Mouse (Mus musculus) neural tube, embryonic 15.5 days (tissue): Measurements from ENCODE around the gene Shroom1. TPM values are rescaled to one million over a fixed set of nuclear protein-coding genes. Genes with fewer than 3 reads are reported as not detected.

ENCODE experiments used
- ATAC-seq: fragments of 200-750 bp; cut with Nextera tagmentation; 2 replicates; pipeline ENCODE4 v1.8.0; 2017; ENCODE audit warnings: mild to moderate bottlenecking, moderate TSS enrichment, moderate library complexity; ENCODE audit not compliant: low FRiP score
- H3K27ac ChIP-seq: fragments of 300-500 bp; sonication (generic); replicated peaks from 2 replicates; pipeline ENCODE4 v1.5.1; 2015; ENCODE audit warnings: mild to moderate bottlenecking, inconsistent platforms
- H3K27me3 ChIP-seq: fragments of 300-500 bp; sonication (generic); replicated peaks from 2 replicates; pipeline ENCODE4 v1.6.1; 2015; ENCODE audit warnings: inconsistent platforms
- H3K36me3 ChIP-seq: fragments of 300-500 bp; sonication (generic); 2 replicates; pipeline ENCODE4 v1.6.1; 2015; ENCODE audit warnings: inconsistent platforms
- H3K4me1 ChIP-seq: fragments of 300-500 bp; sonication (generic); 2 replicates; pipeline ENCODE4 v1.6.1; 2015; ENCODE audit warnings: inconsistent platforms
- H3K4me2 ChIP-seq: fragments of 300-500 bp; sonication (generic); 2 replicates; pipeline ENCODE4 v1.6.1; 2015; ENCODE audit warnings: inconsistent platforms, mild to moderate bottlenecking, moderate library complexity
- H3K4me3 ChIP-seq: fragments of 300-500 bp; sonication (generic); replicated peaks from 2 replicates; pipeline ENCODE4 v1.5.1; 2015; ENCODE audit warnings: mild to moderate bottlenecking, inconsistent platforms
- H3K9ac ChIP-seq: fragments of 300-500 bp; sonication (generic); replicated peaks from 2 replicates; pipeline ENCODE4 v1.6.1; 2015; ENCODE audit warnings: mild to moderate bottlenecking, inconsistent platforms
- H3K9me3 ChIP-seq: fragments of 300-500 bp; sonication (generic); replicated peaks from 2 replicates; pipeline ENCODE4 v1.6.1; 2016; ENCODE audit warnings: inconsistent platforms
- WGBS: fragments of 180-500 bp; shearing (Covaris S2); methylation state at CpG from one replicate; pipeline ENCODE4 v1.1.7; 2015; ENCODE audit warnings: mixed read lengths; 5-methylcytosine and 5-hydroxymethylcytosine counted together
- polyA plus RNA-seq: library from polyadenylated mRNA; unstranded; fragments of >200 nt; fragmentation: Nextera tagmentation; extraction: Ambion mirVana; gene quantifications from 2 replicates; pipeline ENCODE4 v1.2.1, GENCODE M21; 2015

Gene Shroom1
- polyA plus RNA-seq, 1 experiment from 2014 or later: 4.1 TPM

DNA sequence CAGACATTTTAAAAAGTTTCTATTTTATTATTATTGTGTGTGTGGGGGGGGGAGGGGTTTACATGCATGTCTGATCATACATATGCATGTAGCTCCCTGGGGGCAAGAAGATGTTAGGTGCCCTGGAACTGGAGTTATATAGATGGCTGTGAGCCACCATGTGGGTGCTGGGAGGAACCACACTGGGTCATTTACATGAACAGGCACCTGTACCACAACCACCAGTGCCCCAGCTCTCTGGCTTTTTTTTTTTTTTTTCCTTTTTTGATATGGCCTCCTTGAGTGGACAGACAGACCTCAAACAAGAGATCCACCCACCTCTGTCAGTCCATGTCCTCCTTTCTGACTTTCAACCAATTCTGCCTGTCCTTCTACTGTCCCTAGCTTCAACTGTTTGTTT is 27.8 kb upstream of the Shroom1 start:
- Histone ChIP-seq H3K27ac (no peak overlapping the region), H3K27me3 (no peaks in the 10 kb centered on the region), H3K9ac (no peak overlapping the region), H3K36me3 (peaks cover 20% of the 10 kb centered on the region), H3K4me3 (no peak overlapping the region), H3K4me1 (peaks cover 16% of the 10 kb centered on the region), H3K9me3 (no peaks in the 10 kb centered on the region), H3K4me2 (peak overlapping the region; percentile 85)
- ATAC-seq: no peak

DNA sequence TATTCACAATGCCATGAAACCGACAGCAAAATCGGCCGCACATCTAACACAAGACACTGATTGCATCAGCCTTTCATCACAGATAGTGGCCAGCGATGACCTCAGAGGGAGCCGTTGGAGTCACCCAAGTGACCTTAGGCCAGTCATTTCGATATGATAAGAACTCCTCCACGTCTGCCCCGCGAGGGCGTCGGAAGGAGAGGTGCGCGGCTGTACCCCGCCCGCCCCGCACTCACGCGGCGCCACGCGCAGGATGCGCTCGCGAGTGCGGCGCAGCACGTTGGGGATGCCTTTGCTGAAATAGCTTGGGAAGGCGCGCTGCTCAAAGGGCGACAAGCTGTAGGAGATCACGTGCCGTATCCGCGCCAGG is 26.7 kb upstream of the Shroom1 start:
- Histone ChIP-seq H3K27me3 (no peaks in the 10 kb centered on the region), H3K9ac (peak overlapping the region; percentile 82), H3K4me3 (peak overlapping the region; percentile 74), H3K4me1 (peaks cover 16% of the 10 kb centered on the region), H3K4me2 (peak overlapping the region; percentile 85), H3K36me3 (peaks cover 20% of the 10 kb centered on the region), H3K9me3 (no peaks in the 10 kb centered on the region), H3K27ac (peak overlapping the region; percentile 88)
- under 1% methylated on average over 34 of the region's 34 CpGs for WGBS
- peak; percentile 58 for ATAC-seq

DNA sequence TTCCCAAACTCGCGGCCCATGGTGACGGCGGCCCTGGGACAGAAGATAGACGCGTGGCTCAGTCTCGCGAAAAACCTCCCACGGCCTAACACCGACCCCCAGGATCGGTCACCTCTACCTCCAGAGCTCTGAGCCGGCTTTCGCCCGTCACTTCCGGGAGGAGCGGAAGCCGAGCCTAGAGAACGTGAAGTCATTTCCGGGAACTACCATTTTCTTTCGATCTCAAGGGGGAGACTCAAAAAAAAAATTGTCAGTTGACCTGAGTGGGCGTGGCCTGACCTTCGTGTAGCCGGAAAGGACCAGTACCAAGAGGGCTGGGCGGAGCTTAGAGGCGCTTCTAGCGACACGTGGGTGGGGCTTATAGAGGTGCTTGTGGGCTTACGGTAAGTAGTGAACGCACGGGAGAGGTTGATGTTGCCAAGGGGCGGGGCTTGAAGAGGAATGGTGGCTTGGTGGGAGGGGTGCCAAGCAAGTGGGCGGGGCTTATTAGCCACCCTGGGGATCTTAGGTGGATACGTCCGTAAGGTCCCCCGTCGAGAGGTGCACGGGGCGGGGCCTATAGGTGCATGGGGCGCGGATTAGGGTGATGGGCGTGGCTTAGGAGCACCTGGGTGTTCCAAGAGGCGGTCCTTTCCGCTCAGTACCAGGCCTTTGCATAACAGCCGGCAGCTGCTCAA is 26.2 kb upstream of the Shroom1 start, which contains the start of the genes Uqcrq and Gdf9:
TSS of gene Uqcrq (minus strand) at position 162 of the 677 bp plus-strand sequence.
TSS of gene Gdf9 (plus strand) at position 354 of the 677 bp plus-strand sequence.
- Histone ChIP-seq H3K9ac (peak within 1 kb of the TSS; percentile 82), H3K4me1 (peaks cover 16% of the 10 kb centered on the region), H3K27me3 (no peaks in the 10 kb centered on the region), H3K4me3 (peak within 1 kb of the TSS; percentile 74), H3K4me2 (peak within 1 kb of the TSS; percentile 85), H3K36me3 (peaks cover 20% of the 10 kb centered on the region), H3K27ac (peak within 1 kb of the TSS; percentile 88), H3K9me3 (no peaks in the 10 kb centered on the region)
- under 1% methylated on average over 44 of the region's 44 CpGs for whole genome bisulfite sequencing
- peak; percentile 97 for ATAC-seq

DNA sequence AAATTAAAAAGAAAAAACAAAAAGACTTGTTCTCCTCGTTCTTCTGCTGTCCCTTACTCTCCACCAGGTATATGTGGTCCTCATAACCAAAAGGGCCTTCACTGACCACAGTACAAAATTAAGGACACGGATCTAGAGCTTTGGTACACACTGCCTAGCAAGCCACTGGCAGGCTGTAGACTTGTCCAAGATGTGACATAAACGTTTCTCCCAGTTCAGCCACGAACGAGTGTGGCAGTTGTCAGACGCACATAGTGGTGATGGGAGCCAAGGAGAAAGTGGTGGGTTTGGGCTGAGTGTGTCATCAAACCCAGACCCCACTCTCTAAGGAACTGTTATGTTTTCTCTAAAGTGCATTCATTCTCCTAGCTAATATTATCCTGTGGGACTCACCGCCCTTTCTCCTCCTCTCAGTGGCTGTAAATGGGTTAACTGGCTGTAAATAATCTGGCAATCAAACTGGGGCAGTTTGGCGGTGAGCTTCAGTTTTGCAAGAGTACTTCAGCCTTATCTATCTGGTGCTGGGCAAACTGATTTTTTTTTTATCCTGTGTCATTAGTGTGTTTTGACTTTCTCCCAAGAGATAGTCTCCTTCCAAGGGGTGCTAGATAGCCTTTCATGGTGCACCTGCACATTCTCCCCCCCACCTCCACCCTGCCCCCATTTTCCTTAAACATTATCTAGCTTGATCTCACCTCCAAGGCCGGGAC is 25.5 kb upstream of the Shroom1 start:
- peak; percentile 39; the same call in 1 of the 2 replicates for ATAC-seq
- peaks cover 16% of the 10 kb centered on the region for H3K4me1 ChIP-seq
- peak overlapping the region; percentile 85 for H3K4me2 ChIP-seq
- peaks cover 20% of the 10 kb centered on the region for H3K36me3 ChIP-seq
- H3K4me3 ChIP-seq: peak overlapping the region; percentile 74
- H3K27ac ChIP-seq: peak overlapping the region; percentile 88
- H3K27me3 ChIP-seq: no peaks in the 10 kb centered on the region
- 12% methylated on average over 9 of the region's 9 CpGs for WGBS
- no peaks in the 10 kb centered on the region for H3K9me3 ChIP-seq
- H3K9ac ChIP-seq: peak overlapping the region; percentile 82

DNA sequence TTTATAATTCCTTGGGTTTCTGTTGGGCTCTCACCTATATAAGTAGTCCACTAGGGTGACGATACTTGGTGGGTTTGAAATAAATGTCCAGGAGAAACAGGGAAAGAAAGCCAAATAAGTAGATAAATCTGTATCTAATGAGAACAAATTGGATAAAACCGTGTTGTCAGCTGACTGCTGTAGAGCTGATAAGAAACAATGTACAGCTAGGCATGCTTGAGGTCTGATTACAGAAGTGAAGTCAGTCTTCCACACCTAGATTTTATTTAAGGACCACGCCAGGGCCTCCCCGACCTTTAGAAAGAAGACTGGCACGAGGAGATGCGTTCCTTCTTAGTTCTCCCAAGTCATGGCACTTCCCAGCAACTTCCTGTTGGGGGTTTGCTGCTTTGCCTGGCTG is 23.9 kb upstream of the Shroom1 start:
- Histone ChIP-seq H3K36me3 (peaks cover 10% of the 10 kb centered on the region), H3K9me3 (no peaks in the 10 kb centered on the region), H3K4me1 (peaks cover 16% of the 10 kb centered on the region), H3K4me2 (no peak overlapping the region), H3K4me3 (no peak overlapping the region), H3K27me3 (no peaks in the 10 kb centered on the region), H3K27ac (no peak overlapping the region), H3K9ac (no peak overlapping the region)
- ATAC-seq: no peak
- WGBS: 77% methylated on average over 6 of the region's 6 CpGs

DNA sequence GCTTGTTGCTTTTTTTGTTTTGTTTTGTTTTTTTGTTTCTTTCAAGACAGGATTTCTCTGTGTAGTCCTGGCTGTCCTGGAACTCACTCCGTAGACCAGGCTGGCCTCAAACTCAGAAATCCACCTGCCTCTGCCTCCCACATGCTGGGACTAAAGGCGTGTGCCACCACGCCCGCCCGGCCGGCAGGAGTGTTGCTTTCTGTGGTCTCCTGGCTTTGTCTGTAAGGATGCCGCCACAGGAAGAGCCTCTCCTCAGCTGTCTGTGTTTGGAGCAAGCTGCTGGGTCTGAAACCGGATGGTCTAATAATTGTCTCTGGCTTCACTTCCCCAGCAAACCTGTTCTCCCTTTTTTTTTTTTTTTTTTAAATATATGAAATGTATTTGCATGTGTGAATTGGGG is 21.5 kb upstream of the Shroom1 start:
- no peak overlapping the region for H3K4me3 ChIP-seq
- no peak overlapping the region for H3K9ac ChIP-seq
- H3K4me1 ChIP-seq: peaks cover 6% of the 10 kb centered on the region
- no peak overlapping the region for H3K27ac ChIP-seq
- H3K27me3 ChIP-seq: no peaks in the 10 kb centered on the region
- 84% methylated on average over 8 of the region's 8 CpGs for WGBS
- H3K36me3 ChIP-seq: no peaks in the 10 kb centered on the region
- H3K9me3 ChIP-seq: no peaks in the 10 kb centered on the region
- no peak for ATAC-seq
- no peak overlapping the region for H3K4me2 ChIP-seq

DNA sequence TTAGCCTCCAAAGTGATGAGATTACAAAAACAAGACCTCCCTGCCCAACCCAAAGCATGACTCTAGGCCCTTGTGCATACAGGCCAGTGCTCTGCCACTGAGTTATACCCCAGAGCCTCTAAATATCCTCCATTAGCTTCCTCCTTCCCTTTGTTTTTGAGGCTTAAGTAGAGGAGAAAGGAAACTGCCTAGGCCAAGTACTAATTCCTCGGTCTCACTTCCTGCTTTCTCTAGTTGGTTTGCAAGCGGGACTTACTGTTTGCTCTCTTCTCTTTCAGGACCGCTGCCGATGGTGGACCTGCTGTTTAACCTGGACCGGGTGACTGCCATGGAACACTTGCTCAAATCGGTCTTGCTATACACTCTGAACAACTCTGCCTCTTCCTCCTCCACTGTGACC is 20.7 kb upstream of the Shroom1 start:
- Histone ChIP-seq H3K4me2 (no peak overlapping the region), H3K4me1 (peaks cover 4% of the 10 kb centered on the region), H3K4me3 (no peak overlapping the region), H3K9ac (no peak overlapping the region), H3K36me3 (no peaks in the 10 kb centered on the region), H3K27me3 (no peaks in the 10 kb centered on the region), H3K27ac (no peak overlapping the region), H3K9me3 (no peaks in the 10 kb centered on the region)
- ATAC-seq: no peak
- WGBS: 97% methylated on average over 6 of the region's 6 CpGs

DNA sequence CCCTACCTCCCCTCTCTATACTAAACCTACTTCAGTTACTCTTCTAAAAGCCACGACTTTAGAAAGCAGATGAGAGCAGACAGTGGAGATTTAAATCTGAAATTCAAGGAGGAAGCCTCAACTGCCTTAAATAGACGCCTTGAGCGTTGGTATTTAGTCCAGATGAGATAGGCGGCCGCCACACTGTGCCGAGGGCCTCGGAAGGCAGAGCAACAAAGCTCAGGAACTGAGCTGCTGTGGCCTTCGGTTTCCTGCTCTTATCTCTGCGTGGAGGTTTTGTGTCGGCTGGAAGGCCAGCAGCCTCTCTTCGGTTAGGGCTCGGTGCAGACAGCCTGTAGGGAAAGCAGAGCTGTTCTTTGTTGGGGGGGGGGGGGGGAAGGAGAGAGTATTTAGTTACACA is 15.1 kb upstream of the Shroom1 start:
- Histone ChIP-seq H3K4me3 (no peak overlapping the region), H3K36me3 (no peaks in the 10 kb centered on the region), H3K4me2 (no peak overlapping the region), H3K27me3 (no peaks in the 10 kb centered on the region), H3K27ac (no peak overlapping the region), H3K9ac (no peak overlapping the region), H3K9me3 (no peaks in the 10 kb centered on the region), H3K4me1 (no peaks in the 10 kb centered on the region)
- 62% methylated on average over 12 of the region's 12 CpGs for WGBS
- ATAC-seq: no peak

DNA sequence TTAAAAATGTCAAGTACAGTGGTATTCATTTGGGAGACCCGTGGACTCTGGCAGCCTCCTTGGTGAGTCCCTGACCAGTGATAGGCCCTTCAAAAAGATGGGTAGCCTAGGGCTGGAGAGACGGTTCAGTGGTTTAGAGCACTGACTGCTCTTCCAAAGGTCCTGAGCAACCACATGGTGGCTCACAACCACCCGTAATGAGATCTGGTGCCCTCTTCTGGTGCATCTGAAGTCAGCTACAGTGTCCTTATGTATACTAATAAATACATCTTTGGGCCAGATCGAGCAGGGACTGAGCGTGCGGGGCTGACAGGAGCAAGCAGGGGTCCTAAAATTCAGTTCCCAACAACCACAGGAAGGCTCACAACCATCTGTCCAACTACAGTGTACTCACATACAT is 13.1 kb upstream of the Shroom1 start:
- no peak overlapping the region for H3K27ac ChIP-seq
- 43% methylated on average over 6 of the region's 6 CpGs for WGBS
- no peaks in the 10 kb centered on the region for H3K36me3 ChIP-seq
- no peaks in the 10 kb centered on the region for H3K9me3 ChIP-seq
- no peak overlapping the region for H3K9ac ChIP-seq
- no peaks in the 10 kb centered on the region for H3K27me3 ChIP-seq
- no peak overlapping the region for H3K4me2 ChIP-seq
- no peaks in the 10 kb centered on the region for H3K4me1 ChIP-seq
- no peak overlapping the region for H3K4me3 ChIP-seq
- no peak for ATAC-seq

DNA sequence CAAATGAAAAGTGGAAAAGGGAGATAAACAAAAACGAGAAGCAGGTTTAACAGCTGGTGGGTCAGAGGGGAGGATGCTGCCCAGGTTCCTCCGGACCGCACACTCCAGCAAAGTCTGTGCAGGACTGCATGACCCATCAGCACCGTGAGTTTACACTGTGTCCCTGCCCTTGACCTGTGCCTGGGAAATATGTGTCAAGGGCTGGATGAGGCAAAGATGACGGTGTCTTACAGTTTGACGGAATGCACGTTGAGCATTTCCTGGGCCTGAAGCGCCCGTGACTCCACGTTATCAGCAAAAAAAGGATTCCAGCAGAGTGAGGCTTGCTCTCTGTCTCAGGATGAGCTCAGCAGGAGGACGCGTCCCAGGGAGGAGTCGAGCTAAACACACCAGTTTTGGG is 11.4 kb upstream of the Shroom1 start:
- Histone ChIP-seq H3K4me3 (no peak overlapping the region), H3K36me3 (no peaks in the 10 kb centered on the region), H3K27ac (no peak overlapping the region), H3K4me2 (no peak overlapping the region), H3K4me1 (no peaks in the 10 kb centered on the region), H3K27me3 (no peaks in the 10 kb centered on the region), H3K9ac (no peak overlapping the region), H3K9me3 (no peaks in the 10 kb centered on the region)
- ATAC-seq: no peak
- WGBS: 67% methylated on average over 13 of the region's 13 CpGs

DNA sequence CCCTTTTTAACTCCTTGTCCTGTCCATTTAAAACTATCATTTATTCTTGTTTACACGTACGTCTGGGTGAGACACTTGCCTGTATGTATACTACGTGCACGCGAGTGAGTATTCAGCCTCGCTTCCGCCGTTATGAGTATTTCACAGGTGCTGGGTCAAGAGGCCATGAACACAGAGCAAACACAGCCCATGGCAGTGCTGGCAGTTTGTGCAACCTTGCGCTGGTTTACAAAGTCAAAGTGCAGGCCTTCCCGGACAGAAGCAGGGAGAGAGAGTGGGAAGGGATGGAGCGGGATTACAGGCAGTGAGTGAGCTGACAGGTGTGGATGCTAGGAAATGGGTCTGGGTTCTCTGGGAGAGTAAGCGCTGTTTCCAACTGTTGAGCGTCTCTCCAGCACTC is 10.8 kb upstream of the Shroom1 start:
- no peak overlapping the region for H3K9ac ChIP-seq
- H3K4me2 ChIP-seq: no peak overlapping the region
- no peaks in the 10 kb centered on the region for H3K36me3 ChIP-seq
- 88% methylated on average over 13 of the region's 13 CpGs for WGBS
- H3K4me1 ChIP-seq: no peaks in the 10 kb centered on the region
- H3K27ac ChIP-seq: no peak overlapping the region
- H3K4me3 ChIP-seq: no peak overlapping the region
- H3K27me3 ChIP-seq: no peaks in the 10 kb centered on the region
- H3K9me3 ChIP-seq: no peaks in the 10 kb centered on the region
- ATAC-seq: no peak

DNA sequence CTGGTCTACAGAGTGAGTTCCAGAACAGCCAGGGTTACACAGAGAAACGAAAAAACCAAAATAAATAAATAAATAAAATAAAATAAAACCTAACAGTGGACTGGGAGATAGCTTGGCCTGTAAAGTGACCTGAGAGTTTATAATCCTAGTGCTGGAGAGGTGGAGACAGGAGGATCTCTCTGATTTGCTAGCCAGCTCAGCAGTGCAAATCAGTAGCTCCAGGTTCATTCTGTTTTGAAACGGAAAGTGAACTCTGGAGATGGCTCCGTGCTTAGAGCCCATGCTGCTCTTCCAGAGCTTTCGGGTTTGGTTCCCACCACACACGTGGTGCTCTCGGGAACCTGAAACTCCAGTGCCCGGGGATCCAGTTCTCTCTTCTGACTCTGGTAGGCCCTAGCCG is 9.0 kb upstream of the Shroom1 start:
- no peaks in the 10 kb centered on the region for H3K36me3 ChIP-seq
- no peak overlapping the region for H3K9ac ChIP-seq
- H3K4me3 ChIP-seq: no peak overlapping the region
- H3K4me2 ChIP-seq: no peak overlapping the region
- no peaks in the 10 kb centered on the region for H3K4me1 ChIP-seq
- 90% methylated on average over 8 of the region's 8 CpGs for WGBS
- ATAC-seq: no peak
- H3K27ac ChIP-seq: no peak overlapping the region
- no peaks in the 10 kb centered on the region for H3K27me3 ChIP-seq
- H3K9me3 ChIP-seq: no peaks in the 10 kb centered on the region
